Mouse (Mus musculus) mature B cell (primary cell): ENCODE measurements around the gene Amfr.
"Not testable (repeated sequence)": the region's sequence is repeated elsewhere in the genome, so short reads cannot be mapped to it uniquely, and the experiment has no call there.

Experiments
- in situ Hi-C: fragments of 300-500 bp; cut with MboI; formaldehyde crosslinking; loops from 2 replicates; pipeline ENCODE4 v1.14.3; 2019

Gene Amfr

DNA sequence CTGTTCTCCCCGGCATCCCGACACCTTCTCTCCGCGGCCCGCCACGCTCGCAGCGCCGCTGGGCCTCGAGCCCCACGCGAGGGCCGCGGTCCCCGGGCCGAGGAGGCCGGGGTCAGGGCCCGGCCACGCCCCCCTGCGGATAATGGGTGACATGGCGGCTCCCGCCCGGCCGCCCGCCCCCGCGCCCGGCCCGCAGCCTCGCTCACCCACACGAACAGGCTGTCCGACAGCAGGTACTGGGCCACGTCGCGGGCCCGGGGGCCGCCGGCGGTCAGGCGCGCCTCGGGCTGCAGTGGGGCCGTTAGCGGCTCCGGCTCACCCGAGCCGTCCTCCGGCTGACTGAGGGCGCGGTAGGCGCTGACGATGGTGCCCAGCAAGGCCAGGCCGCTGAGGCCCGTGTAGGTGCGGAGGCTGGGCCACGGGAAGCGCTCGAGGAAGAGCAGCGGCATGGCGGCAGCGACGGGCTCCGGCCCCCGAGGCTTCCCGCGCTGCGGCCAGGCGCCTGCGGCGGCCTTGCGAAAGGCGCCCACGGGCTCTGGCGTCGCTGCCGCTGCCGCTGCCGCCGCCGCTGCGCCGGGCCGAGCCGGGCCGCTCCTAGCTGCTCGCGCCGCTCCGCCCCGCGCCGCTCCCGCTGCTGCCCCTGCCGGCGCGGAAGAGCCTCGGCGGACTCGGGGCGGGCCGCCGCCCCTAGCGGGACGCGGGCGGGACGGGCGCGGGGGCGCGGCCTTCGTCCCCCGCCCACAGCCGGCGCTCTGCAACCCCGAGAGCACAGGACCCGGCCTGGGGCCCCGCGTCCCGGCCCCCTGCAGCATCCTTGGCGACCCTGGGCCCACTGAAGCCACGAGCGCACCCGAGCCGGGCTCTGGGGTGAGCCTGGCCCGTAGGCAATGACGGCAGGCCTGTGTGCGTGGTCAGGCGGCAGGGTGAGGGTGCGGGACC is at the start of gene Amfr:
Gene Amfr (minus strand): TSS at position 830 of the 939 bp plus-strand sequence.
- in situ Hi-C loops: no loop called here

DNA sequence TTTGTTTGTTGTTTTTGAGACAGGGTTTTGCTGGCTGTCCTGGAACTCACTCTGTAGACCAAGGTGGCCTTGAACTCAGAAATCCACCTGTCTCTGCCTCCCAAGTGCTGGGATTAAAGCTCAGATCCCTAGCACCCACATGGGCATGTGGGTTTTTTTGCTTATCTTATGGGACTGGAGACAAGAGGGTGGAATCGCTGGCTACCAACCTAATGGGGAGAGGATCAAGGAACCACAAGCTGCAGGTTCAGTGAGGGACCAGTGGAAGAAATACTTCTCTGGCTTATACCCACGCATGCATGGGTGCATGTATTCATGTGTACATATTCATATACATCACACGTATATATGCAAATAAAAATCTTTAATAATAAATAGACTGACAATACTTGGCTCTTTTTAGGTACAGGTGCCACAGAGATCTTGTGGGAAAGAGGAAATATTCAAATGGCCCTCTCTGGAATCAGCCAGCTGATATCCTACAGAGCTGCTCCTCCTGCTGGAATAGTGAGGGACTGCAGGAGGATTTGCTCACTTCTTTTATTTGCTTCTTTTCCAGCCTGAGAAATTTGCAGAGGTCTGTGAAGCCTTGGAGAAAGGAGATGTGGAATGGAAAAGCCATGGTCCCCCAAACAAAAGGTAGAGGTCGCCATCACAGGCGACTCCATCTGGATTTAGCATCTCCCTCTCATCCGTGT is 44.7 kb upstream of the Amfr start:
- in situ Hi-C loops: no loop called here

DNA sequence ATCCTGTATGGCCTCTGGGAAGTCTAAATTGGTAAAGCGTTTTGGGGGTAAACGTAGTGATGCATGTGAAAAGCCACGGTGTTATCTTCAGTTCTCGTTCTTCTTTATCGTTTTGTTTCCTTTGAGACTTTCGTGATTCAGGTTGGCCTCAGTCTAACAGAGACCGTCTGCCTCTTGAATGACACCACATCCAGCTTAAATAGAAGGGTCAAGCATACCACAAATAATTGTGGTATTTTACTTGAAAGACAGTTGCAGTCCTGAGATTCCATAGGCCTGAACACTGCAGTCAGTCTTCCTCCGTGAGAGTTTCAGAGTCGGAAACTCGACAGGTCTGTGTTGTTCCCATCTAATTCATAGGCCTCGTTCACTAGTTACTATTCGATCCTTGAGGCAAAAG is 40.1 kb upstream of the Amfr start:
- in situ Hi-C loops: no loop called here

DNA sequence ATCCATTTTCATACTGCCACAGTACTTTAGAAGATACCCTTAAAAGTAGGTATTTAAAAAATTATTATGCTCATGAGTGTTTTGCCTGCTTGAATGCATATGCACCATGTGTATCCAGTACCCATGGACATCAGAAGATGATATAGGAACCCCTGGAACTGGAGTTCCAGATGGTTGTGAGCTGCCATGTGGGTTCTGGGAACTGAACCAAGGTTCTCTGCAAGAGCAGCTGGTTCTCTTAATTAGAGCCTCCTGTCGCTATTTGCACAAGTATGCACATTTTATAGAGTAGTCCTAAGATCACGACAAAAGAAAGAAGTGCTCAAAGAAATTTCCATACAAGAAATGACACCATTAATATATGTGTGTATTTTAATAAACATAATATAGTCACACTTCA is 35.2 kb upstream of the Amfr start:
- in situ Hi-C loops: no loop called here

DNA sequence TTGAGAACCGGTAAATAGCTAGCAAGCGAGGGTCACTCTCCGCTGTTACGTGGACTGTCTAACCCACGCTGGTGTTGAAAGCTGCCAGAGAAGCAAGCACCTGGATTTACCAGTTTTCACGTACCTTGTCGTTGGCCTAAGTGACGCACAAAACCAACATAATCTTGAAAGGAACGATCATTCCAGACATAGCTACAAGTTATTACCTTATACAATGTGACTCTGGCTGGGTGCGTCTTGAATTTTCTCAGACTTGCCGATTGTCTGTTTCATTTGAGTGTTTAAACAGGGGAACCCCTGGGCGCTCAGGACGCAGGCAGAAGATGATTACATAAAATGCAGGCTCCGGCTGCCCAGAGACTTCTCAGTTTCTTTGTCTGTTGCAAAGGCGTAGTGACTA is 25.2 kb upstream of the Amfr start:
- in situ Hi-C loops: no loop called here

DNA sequence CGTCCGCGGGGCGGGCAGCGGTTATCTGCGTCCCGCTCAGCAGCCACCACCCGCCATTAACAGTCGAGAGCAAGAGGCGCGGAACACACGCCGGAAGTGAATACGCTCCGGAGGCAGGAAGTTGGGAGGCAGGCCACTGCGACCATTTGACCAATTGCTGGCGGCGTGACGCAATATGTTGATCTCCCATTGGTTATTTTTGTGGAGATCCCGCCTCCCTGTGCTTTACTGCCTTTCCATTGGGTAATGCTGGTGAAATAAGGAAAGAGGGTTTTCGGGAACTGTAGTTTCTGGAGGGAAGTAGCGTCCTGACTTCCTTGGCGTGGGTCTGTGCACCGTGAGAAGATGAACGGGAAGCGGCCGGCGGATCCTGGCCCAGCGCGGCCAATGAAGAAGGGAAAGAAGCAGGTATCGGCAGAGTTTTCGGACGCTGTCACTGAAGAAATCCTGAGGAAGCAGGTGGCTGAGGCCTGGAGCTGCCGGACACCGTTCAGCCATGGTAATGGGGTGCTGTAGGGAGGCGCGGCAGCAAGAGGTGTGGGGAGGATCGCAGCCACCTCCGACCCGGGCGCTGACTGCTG is 24.4 kb upstream of the Amfr start, which contains the start of the genes Nudt21 and Ogfod1:
Gene Nudt21 (minus strand): TSS at position 88 of the 581 bp plus-strand sequence.
Gene Ogfod1 (plus strand): TSS at position 255 of the 581 bp plus-strand sequence.
- in situ Hi-C loops: no loop called here

DNA sequence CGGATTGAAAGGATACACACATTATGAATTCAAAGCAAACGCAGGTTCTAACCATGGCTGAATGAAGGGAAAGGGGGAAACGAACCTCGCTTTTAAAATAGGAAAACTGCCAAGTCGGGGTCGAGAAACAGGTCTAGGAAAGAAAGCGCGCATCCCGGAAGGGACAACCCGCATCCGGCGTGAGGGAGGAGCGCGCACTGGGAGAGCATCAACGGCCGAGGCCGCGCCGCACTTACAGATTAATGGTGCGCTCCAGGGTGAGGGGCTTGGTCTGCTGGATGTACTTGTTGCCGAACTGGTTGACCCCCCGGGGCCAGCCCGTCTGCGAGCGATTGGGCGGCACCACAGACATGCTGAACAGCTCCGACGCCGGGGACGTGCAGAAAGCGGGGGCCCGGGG is 23.9 kb upstream of the Amfr start:
- in situ Hi-C loops: not testable (repeated sequence)

DNA sequence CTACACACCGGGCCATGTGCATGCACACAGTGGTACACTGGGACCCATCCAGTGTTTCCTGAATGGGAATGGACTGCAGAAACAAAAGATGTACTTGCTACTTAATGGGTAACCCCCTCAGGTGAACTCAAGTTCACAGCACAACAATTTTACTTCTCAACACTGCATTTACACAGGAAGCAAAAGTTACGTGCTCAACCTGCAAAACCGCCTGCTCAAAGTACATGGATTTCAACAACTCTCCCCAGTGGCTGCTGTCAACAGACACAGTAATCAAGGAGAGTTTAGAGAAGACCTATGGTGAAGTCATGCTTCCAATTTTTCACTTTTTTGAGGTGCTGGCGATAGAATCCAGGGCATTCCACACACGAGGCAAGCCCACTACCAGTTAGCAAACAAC is 22.6 kb upstream of the Amfr start:
- in situ Hi-C loops: no loop called here

DNA sequence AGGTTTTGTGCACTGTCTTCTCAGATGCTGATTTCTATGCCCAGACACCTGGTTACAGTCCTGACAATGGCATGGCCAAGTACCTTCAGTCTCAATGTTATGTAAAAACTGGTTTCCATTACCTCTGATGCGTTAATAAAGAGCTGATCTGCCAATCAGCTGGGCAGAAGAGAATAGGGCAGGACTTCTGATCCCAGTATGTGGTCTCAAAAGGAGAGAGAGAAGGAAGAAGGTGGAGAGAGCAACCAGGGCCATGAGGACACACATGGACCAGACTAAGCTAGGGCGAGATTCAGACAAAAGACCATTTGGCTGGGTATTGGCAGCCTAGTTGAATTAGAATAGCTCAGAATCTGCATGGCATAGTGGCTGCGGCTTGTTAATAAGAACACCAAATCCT is 21.0 kb upstream of the Amfr start:
- in situ Hi-C loops: no loop called here

DNA sequence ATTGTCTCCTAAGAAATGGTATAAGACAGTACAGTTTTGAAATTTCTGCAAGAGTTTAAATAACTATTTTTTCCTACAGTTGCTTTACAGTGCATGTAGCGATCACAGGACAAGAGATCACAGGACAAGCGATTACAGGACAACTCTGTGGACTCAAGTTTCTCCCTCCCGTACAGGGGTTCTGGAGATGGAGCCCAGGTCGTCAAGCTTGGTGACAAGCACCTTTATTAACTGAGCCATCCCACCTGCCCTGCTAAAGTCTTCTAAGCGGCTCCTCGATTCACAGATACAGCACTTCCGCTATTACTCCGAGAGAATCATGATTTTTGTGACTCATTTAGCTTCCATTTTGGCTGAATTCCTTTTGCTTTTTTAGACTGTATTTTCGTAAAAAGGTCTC is 17.1 kb upstream of the Amfr start:
- in situ Hi-C loops: no loop called here

DNA sequence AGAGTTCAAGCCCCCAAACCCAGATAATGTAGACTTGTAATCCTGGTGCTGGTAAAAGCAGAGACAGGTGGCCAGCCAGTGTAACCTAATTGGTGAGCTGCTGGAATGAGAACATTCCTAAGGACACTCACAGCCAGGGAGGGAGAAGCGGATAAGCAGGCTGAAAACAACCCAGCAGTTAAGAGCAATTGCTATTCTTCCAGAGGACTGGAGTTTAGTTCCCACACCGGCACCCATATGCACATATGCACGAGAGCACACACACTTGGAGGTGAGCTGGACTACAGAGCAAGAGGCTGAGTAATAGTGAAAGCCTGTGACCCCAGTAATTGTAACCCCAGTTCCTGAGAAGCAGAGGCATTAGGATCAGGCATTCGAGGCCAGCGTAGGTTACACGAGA is 11.3 kb upstream of the Amfr start:
- in situ Hi-C loops: no loop called here

DNA sequence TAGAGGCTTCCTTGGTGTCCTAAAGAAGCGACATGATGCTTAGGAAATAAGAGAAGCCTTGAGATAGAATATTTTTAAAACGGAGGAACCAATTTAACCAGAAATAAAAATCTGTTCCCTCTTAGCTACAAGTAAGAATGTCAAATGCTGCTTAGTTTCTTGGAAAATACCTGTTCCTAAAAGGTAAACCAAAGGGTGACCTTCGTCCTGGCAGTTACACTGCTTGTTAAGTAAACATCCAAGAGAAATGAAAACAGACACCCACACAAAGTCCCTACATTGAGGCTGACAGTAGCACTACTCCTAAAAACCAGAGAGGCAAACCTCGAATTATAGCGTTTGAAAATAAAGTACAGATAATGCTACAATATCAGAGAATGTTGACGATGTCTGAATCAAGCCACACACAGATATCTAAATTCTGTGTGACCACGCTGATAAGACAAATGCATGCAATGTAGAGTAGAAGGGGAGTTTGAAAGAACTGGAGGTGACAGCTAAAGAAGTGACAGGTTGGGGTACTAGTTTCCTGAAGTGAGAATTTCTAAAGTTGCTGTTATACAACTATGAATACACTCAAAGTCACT is 477 bp upstream of the Amfr start:
- in situ Hi-C loops: no loop called here

DNA sequence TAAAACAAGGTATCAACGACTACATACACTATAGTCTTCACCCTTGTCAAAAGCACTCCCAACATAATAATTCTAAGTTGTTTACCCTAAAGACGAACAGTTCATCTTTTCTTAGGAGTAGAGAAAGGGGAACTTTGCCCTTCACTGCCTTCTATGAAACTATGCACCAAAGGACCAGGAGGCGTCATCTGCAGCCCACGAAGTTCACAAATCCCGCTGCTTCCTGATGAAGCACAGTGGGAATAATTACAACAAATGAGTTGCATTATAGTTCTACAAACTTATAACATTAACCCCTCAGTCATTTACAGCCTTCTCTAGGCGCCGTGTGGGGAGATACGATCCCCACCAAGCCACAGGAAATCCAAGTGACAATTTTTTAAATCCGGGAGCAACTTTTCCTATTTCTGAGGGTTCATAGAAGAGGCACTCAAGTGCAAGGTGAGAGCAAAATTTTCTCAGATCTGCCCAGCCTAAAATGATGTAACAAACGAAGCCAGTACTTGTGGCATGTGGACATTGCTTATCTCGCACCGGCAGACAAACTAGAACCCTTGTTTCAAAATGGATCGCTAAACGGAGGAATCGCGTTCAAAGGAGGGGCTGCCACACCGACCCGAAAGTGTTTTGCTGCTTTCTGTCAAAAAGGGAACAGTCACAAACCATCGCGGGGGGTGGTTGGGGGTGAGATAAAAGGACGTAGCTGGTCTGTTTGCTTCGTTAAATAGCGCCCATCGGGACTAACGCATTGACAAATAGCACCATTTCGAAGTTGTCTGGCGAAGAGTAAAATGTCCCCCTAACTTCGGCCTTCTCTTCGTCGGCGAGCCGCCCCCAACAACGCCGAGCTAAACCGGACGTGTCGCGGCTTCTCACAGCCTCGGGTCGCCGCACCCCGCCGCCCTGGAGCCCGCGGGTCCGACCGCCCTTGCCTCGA is 1.3 kb downstream of the Amfr start:
- in situ Hi-C loops: no loop called here

DNA sequence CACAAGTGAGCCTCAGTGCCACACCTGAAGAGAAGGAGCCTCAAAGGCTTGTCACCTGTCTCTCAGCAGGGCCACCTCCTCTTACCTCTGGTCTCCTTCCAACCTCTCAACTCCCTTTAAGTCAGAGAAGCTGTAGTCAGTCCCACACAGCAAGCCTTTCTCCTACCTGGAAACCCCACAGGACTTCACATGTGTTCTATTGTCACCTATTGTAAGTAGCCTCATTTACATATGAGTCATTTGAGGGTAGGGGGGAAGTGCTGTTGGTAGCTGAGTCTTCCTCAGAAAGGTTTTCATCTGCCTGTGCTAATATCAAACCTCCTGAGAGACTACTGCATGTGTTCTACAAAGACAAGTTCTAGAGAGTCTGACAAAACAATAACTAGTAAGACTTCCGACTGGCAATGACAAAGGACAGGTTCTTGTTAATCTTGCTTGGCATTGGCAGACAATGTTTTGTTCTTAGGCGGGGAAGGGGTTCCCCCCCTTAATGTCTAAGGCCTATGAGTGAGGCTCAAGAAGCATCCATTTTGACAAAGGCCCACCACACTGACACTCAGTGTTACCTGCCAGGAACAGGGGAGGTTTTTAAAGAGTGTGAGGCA is 2.4 kb downstream of the Amfr start:
- in situ Hi-C loops: no loop called here

DNA sequence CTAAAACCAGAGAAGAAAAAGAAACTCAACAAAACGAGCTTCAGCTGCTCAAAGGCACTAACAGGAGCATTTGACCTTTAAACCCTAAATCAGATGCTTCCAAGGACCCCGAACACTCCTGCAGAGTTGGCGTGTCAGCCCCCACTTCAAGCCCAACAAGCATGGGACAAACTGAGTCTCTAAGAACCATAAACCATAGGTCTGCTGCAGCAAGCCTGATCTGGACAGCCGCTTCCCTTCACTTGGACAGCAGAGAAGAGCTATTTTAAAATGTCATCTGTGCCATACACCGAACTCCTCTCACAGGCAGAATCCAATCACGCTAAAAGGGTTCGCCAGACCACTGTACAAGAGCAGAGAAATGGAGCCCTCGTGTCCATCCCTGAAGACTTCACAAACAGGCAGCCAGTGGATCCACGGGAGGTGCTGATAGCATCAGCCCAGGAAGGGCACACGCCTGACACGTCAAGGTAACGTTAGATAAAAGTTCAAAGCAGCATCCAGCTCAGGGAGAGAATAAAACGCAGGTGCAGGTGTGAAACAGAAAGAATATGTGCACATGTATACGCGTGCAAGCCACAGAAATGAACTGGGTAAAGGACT is 3.3 kb downstream of the Amfr start:
- in situ Hi-C loops: no loop called here

DNA sequence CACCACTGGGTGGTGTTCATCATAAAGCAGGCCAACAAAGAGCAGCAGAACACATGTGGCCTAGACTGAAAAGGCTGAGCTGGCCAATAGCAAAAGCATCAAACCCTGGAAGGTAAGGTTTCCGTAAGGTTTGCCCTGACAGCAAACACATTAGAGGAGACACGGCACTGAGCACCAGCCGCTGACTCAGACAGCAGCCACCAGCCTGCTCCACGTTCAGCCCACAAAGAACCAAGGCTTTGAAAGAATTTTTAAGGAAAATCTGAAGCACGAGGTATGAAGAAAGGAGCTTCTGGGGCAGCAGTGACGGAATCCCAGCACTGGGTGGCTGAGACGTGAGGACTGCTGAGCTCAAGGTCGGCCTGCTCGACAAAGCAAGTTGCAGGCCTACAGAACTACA is 8.5 kb downstream of the Amfr start:
- in situ Hi-C loops: no loop called here

DNA sequence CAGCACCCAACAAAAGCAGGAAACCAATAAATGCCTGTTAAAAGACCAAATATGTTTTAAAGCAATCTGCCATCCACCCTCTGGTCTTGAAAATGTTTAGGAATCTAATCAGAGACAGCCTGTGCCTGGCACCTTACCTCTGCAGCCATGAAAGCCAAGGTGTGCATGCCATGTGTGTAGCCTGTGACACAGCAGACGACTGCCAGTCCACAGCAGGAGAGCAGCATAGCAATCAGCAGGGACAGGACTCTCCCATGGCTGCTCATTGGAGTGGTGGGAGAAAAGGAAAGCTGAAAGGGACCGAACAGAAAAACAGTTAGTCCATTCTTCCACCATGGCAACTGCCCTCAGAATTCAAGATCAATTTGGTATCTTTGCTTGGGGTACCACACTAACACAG is 13.7 kb downstream of the Amfr start:
- in situ Hi-C loops: no loop called here

DNA sequence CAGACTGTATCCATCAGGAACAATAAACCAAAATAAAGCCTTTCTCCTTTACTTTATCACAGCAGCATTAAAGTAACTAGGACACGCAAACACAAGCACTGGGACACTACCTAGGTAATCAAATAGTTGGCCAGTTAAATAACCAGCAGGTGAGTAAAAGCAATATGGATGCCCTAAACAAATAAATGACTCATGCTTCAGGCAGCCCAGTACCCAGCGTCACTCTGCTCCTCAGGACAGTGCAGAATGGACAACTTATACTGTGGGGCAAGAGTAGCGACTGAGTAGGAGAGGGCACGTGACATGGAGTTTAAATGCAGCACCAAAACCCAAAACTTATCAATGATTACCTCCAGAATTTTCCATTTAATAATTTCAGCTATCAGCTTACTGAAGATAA is 22.9 kb downstream of the Amfr start:
- in situ Hi-C loops: no loop called here

DNA sequence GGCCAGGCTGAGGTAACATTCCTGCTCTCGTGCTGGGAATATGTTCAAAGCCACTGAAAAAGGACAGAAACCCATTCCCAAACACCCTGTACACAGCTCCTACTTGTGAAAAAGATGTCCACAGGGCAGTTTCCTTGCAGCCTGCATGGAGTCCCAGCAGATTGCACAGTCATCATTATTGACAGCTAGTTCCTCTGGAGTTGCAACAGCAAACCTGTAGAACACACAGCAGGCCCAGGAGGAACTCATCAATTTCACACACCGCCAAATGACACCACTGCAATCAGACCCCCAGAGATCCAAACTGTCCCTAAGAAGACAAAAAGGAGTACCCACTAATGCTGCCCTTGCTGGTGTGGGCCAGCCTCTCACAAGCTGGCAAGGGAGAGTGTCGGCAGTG is 27.9 kb downstream of the Amfr start:
- in situ Hi-C loops: no loop called here

DNA sequence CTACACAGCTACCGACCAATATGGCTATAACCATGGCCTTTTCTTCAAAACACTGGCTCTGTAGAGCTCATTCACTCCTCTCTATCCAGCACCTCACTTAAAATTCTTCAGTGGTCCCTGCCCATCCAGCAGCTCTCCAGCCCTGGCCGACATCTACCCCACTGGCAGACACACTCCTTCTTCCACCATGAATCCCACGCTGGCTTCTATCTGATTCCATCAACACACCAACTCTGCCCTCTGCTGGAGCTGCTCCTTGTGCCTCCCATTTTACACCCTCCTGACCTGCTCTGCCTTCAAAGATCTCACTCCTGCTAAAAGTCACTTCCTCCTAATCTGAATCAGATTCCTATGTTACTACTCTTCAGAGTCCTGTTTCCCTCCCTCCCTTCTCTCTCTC is 28.8 kb downstream of the Amfr start:
- in situ Hi-C loops: no loop called here
